Mouse (Mus musculus): ENCODE results near the gene Fah. TPM values are rescaled to one million over a fixed set of nuclear protein-coding genes. Genes with fewer than 3 reads are reported as not detected.

The Fah gene
- total RNA-seq, 1 experiment from 2014 or later: 99.3 TPM

Other genes starting within 250 kb of the Fah start
- 30.9 and 37.2 TPM in 2 replicates for gene Arnt2, start 196.5 kb downstream of the Fah start, total RNA-seq (2021)
- 15.2 and 18.6 TPM in 2 replicates for gene Gm2115, start 77.8 kb downstream of the Fah start, total RNA-seq (2021)
- 123 and 129 TPM in 2 replicates for gene Zfand6, start 83.2 kb upstream of the Fah start, total RNA-seq (2021)
- gene Olfr291, start 246.8 kb upstream of the Fah start, total RNA-seq (2021): not detected in 2 replicates